Mouse (Mus musculus) kidney, adult 2 months (tissue): ENCODE data around the gene Abr.

Experiments used
- CTCF ChIP-seq: fragments of 200-500 bp; conservative IDR thresholded peaks from 2 replicates; pipeline ENCODE4 v1.5.1; 2011; ENCODE audit warnings: low read depth, mild to moderate bottlenecking, control low read depth, low read length, moderate library complexity, mixed read lengths; ENCODE audit not compliant: insufficient read depth, insufficient read length
- POLR2A ChIP-seq: fragments of 200-500 bp; IDR thresholded peaks from one replicate; pipeline ENCODE4 v1.6.1; 2011; ENCODE audit warnings: low read depth, low read length, control low read depth

DNA sequence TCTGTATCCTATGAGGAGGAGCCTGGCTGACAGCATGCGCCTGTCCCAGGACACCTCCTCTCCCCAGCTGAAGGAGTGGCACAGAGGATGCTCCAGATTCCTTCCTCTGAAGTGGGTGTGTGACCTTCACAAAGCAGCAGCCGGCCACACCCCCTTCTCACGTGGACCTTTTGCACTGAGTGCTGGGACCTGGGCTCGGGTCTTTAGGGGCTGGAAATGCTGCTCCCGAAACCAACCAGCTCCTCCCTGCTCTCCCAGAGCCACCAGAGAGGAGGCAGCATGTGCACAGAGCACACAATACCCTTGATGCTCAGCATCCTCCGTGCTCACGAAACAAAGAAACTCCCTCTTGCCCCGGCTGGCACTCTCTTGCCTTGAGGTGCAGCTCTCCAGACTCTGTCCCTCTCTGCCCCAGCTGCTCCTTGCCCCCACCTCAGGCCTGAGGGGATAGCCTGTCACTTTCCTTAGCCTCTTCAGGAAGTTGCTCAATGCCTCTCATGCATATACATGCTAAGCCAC, 154.6 kb downstream of the Abr start:
- no peak for TF ChIP-seq CTCF
- no peak for TF ChIP-seq POLR2A
